Mouse (Mus musculus) neural tube, embryonic 11.5 days (tissue): ENCODE data around the gene Epha1. TPM values are rescaled to one million over a fixed set of nuclear protein-coding genes. Genes with fewer than 3 reads are reported as not detected.
A peak's percentile ranks its signal among the peaks of the same experiment; 100 is the strongest.

Experiments used
- ATAC-seq: fragments of 200-750 bp; cut with Nextera tagmentation; 2 replicates; pipeline ENCODE4 v1.8.0; 2017; ENCODE audit warnings: moderate number of reproducible peaks, mild to moderate bottlenecking, moderate TSS enrichment, moderate library complexity; ENCODE audit not compliant: insufficient read depth, low FRiP score, low TSS enrichment
- DNase-seq: peaks from one replicate; pipeline ENCODE4 v3.0.0-alpha.2; 2015; ENCODE audit warnings: low spot score
- H3K27ac ChIP-seq: fragments of 300-500 bp; sonication (generic); 2 replicates; pipeline ENCODE4 v1.5.1; 2014; ENCODE audit warnings: low read depth, mild to moderate bottlenecking, low read length
- H3K27me3 ChIP-seq: fragments of 300-500 bp; sonication (generic); 2 replicates; pipeline ENCODE4 v1.6.1; 2014; ENCODE audit warnings: mild to moderate bottlenecking, low read length, mixed read lengths; ENCODE audit not compliant: control insufficient read depth, insufficient read depth
- H3K36me3 ChIP-seq: fragments of 300-500 bp; sonication (generic); 2 replicates; pipeline ENCODE4 v1.6.1; 2014; ENCODE audit warnings: mild to moderate bottlenecking, low read length, moderate library complexity, mixed read lengths; ENCODE audit not compliant: control insufficient read depth, insufficient read depth
- H3K4me1 ChIP-seq: fragments of 300-500 bp; sonication (generic); 2 replicates; pipeline ENCODE4 v1.6.1; 2014; ENCODE audit warnings: low read length, mixed read lengths; ENCODE audit not compliant: control insufficient read depth, insufficient read depth
- H3K4me2 ChIP-seq: fragments of 300-500 bp; sonication (generic); 2 replicates; pipeline ENCODE4 v1.6.1; 2014; ENCODE audit warnings: low read depth, mild to moderate bottlenecking, moderate library complexity
- H3K4me3 ChIP-seq: fragments of 300-500 bp; sonication (generic); 2 replicates; pipeline ENCODE4 v1.5.1; 2014; ENCODE audit warnings: low read depth, low read length
- H3K9ac ChIP-seq: fragments of 300-500 bp; sonication (generic); 2 replicates; pipeline ENCODE4 v1.6.1; 2014; ENCODE audit warnings: mild to moderate bottlenecking, low read length
- H3K9me3 ChIP-seq: fragments of 300-500 bp; sonication (generic); 2 replicates; pipeline ENCODE4 v1.6.1; 2016; ENCODE audit warnings: low read length; ENCODE audit not compliant: control insufficient read depth
- WGBS: fragments of 180-500 bp; shearing (Covaris S2); extraction: QIAGEN DNeasy Blood & Tissue Kit; methylation state at CpG from one replicate; pipeline ENCODE4 v1.1.7; 2014; 5-methylcytosine and 5-hydroxymethylcytosine counted together
- polyA plus RNA-seq: library from polyadenylated mRNA; unstranded; fragments of >200 nt; fragmentation: Nextera tagmentation; extraction: Ambion mirVana; gene quantifications from 2 replicates; pipeline ENCODE4 v1.2.1, GENCODE M21; 2014

Epha1 gene
- polyA plus RNA-seq, 1 experiment from 2014 or later, result 1.1 TPM

GRCm38 (mm10) chr6:42377280-42377679, 4.2 kb upstream of the Epha1 start:
- 79% methylated on average over 5 of the region's 5 CpGs for WGBS
- no peak for DNase-seq
- no peak overlapping the region for H3K4me2 ChIP-seq
- H3K27me3 ChIP-seq, result no peaks in the 10 kb centered on the region
- H3K36me3 ChIP-seq, result no peaks in the 10 kb centered on the region
- no peak for ATAC-seq
- H3K4me1 ChIP-seq, result peaks cover 2% of the 10 kb centered on the region; the same call in 1 of the 2 replicates
- H3K9me3 ChIP-seq, result no peaks in the 10 kb centered on the region
- H3K27ac ChIP-seq, result no peak overlapping the region
- no peak overlapping the region for H3K9ac ChIP-seq
- H3K4me3 ChIP-seq, result no peak overlapping the region

GRCm38 (mm10) chr6:42376504-42377019, 3.5 kb upstream of the Epha1 start:
- H3K4me2 ChIP-seq, result no peak overlapping the region
- no peak overlapping the region for H3K27ac ChIP-seq
- H3K27me3 ChIP-seq, result no peaks in the 10 kb centered on the region
- H3K36me3 ChIP-seq, result no peaks in the 10 kb centered on the region
- no peak overlapping the region for H3K4me3 ChIP-seq
- DNase-seq, result no peak
- H3K9me3 ChIP-seq, result no peaks in the 10 kb centered on the region
- peaks cover 2% of the 10 kb centered on the region; the same call in 1 of the 2 replicates for H3K4me1 ChIP-seq
- no peak overlapping the region for H3K9ac ChIP-seq
- ATAC-seq, result no peak
- 84% methylated on average over 6 of the region's 6 CpGs for WGBS

GRCm38 (mm10) chr6:42376016-42376415, 2.9 kb upstream of the Epha1 start:
- WGBS, result 48% methylated on average over 4 of the region's 4 CpGs
- Histone ChIP-seq H3K27me3 (no peaks in the 10 kb centered on the region), H3K4me2 (no peak overlapping the region), H3K9me3 (no peaks in the 10 kb centered on the region), H3K4me3 (no peak overlapping the region), H3K9ac (no peak overlapping the region), H3K4me1 (peaks cover 2% of the 10 kb centered on the region; the same call in 1 of the 2 replicates), H3K27ac (no peak overlapping the region), H3K36me3 (no peaks in the 10 kb centered on the region)
- no peak for DNase-seq
- no peak for ATAC-seq

DNA sequence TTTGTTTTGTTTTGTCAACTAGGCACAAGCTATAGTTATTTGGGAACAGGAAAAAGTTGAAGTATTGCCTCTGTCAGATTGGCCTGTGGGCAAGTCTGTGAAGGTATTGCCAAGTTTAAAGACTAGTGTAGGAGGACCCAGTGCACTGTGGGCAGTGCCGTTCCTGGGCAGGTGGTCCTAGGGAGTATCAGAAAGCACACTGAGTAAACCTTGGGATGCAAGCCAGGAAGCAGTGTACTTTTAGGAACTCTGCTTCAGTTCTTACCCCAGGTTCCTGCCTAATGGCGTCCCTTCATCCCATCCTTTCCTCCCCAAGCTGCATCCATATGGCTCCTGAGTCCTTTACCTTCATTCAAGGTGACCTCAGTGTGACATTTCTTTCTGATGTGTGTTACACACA, 2.1 kb upstream of the Epha1 start:
- Histone ChIP-seq H3K4me1 (peaks cover 2% of the 10 kb centered on the region; the same call in 1 of the 2 replicates), H3K4me3 (no peak overlapping the region), H3K27ac (no peak overlapping the region), H3K9ac (no peak overlapping the region), H3K4me2 (no peak overlapping the region), H3K9me3 (no peaks in the 10 kb centered on the region), H3K27me3 (no peaks in the 10 kb centered on the region), H3K36me3 (no peaks in the 10 kb centered on the region)
- 85% methylated on average over 2 of the region's 2 CpGs for WGBS
- no peak for DNase-seq
- ATAC-seq, result no peak

DNA sequence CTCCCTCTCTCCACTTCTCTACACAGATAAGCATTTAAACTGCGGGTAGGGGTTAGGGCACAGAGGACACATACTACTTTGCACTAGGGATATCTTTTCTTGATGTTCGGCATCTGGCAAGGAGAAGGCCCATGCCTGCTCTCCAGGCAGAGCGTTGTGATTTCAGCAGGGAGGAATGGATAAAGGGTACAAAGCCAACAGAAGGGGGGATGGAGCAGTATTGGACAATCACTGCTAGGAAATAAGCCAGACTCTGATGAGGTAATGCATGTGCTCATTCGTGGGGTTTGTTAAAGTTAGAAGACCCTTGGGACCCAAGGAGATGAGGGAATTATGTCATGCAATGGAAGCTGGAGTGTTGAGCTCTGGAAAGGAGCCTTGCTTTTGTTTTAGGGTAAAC, 1.6 kb upstream of the Epha1 start:
- no peaks in the 10 kb centered on the region for H3K36me3 ChIP-seq
- no peak overlapping the region for H3K4me2 ChIP-seq
- no peak overlapping the region for H3K4me3 ChIP-seq
- H3K27ac ChIP-seq, result no peak overlapping the region
- H3K4me1 ChIP-seq, result peaks cover 5% of the 10 kb centered on the region; the same call in 1 of the 2 replicates
- ATAC-seq (no peak), DNase-seq (no peak)
- WGBS, result 82% methylated on average over 4 of the region's 4 CpGs
- H3K27me3 ChIP-seq, result no peaks in the 10 kb centered on the region
- H3K9ac ChIP-seq, result no peak overlapping the region
- no peaks in the 10 kb centered on the region for H3K9me3 ChIP-seq

DNA sequence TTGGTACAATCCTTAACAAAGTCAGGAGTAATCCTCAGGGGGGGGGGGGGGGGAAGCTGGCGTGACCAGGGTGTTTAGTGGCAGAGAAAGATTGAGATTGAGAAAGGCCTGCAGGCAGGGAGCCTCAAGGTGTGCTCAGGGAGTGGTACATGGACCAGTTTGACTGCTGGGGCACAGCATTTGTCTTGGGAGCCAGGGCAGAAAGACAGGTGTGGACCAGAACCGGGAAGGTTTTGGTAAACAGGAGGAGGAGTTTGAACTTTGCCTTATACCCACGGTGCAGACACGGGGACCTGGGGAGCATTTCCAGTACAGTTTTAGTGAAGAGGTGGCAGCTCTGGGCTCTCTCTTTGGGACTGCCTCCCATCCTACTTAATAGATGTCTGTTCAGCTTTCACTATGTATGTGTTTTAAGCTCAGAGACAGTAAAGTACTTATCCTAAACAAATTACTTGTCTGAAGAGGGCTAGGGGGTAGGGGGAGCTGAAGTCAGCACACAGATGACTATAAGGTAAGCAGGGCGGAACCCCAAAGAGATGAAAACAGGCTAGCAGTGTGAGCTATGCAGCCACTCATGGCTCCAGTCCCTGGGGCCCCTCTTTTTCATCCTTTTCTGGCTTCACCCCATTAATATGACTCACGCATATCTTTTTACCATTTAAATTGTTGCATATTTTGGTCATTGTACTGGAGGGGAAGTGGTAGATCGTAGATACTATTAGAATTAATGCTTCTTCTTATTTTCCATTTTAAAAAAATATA, 782 bp upstream of the Epha1 start:
- WGBS, result 44% methylated on average over 7 of the region's 7 CpGs
- no peak overlapping the region for H3K9ac ChIP-seq
- H3K4me2 ChIP-seq, result peak overlapping the region; percentile 93
- no peak for DNase-seq
- H3K4me1 ChIP-seq, result peaks cover 5% of the 10 kb centered on the region; the same call in 1 of the 2 replicates
- peak overlapping the region; percentile 45; the same call in 1 of the 2 replicates for H3K4me3 ChIP-seq
- H3K27me3 ChIP-seq, result no peaks in the 10 kb centered on the region
- H3K36me3 ChIP-seq, result no peaks in the 10 kb centered on the region
- no peaks in the 10 kb centered on the region for H3K9me3 ChIP-seq
- ATAC-seq, result no peak; the same call in 1 of the 2 replicates
- no peak overlapping the region for H3K27ac ChIP-seq

GRCm38 (mm10) chr6:42372421-42372815, 650 bp downstream of the Epha1 start:
- no peaks in the 10 kb centered on the region for H3K27me3 ChIP-seq
- DNase-seq, result no peak
- H3K9ac ChIP-seq, result no peak overlapping the region
- no peak overlapping the region; the same call in 1 of the 2 replicates for H3K4me3 ChIP-seq
- H3K4me2 ChIP-seq, result peak overlapping the region; percentile 93
- H3K4me1 ChIP-seq, result peaks cover 5% of the 10 kb centered on the region; the same call in 1 of the 2 replicates
- WGBS, result 14% methylated on average over 9 of the region's 9 CpGs
- H3K9me3 ChIP-seq, result no peaks in the 10 kb centered on the region
- no peak overlapping the region for H3K27ac ChIP-seq
- H3K36me3 ChIP-seq, result no peaks in the 10 kb centered on the region
- ATAC-seq, result no peak; the same call in 1 of the 2 replicates

DNA sequence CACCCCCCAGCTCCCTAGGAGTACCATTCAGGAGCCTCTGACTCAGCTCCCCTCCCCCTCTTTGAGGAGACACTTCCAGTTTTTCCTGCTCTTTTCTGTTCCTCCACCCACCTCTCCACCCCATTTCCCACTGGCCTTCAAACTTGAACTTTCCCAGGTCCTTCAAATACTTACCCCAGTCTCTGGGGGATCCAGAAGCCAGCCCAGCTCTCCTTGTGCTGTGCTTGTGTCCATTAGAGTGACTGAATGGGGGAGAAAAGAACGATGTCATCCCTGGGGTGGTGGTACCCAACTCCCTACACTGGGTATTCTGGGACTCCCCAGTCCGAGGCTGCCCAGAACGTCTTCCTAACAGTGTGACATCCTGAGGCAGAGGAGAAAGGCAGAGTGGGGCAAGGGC, 1.1 kb downstream of the Epha1 start:
- Histone ChIP-seq H3K27me3 (no peaks in the 10 kb centered on the region), H3K4me1 (peaks cover 5% of the 10 kb centered on the region; the same call in 1 of the 2 replicates), H3K4me3 (no peak overlapping the region), H3K4me2 (no peak overlapping the region), H3K36me3 (no peaks in the 10 kb centered on the region), H3K9ac (no peak overlapping the region), H3K9me3 (no peaks in the 10 kb centered on the region), H3K27ac (no peak overlapping the region)
- 6% methylated on average over 3 of the region's 3 CpGs for WGBS
- no peak for ATAC-seq
- DNase-seq, result no peak
